Mouse (Mus musculus) megakaryocyte-erythroid progenitor cell, adult 5 weeks (primary cell): ENCODE measurements around the gene Olfr305. TPM values are rescaled to one million over a fixed set of nuclear protein-coding genes. Genes with fewer than 3 reads are reported as not detected.

Experiments used
- polyA plus RNA-seq: library from polyadenylated mRNA; stranded (reverse); fragments of >175 nt; gene quantifications from 2 replicates; pipeline ENCODE4 v1.2.3, GENCODE M21; 2012

Olfr305 gene
- not detected in 2 replicates for polyA plus RNA-seq

GRCm38 (mm10) chr7:86366828-86367227 is at the start of gene Olfr305:
Olfr305 (minus strand) TSS chr7:86366928.

GRCm38 (mm10) chr7:86403546-86403945 is 36.8 kb upstream of the Olfr305 start, which contains the start of gene Olfr301:
Olfr301 (plus strand) TSS chr7:86403846.

GRCm38 (mm10) chr7:86397689-86398088 is 31.0 kb upstream of the Olfr305 start, which contains the start of gene Olfr303:
Olfr303 (minus strand) TSS chr7:86397789.

GRCm38 (mm10) chr7:86386558-86386957 is 19.8 kb upstream of the Olfr305 start, which contains the start of gene Olfr304:
Olfr304 (minus strand) TSS chr7:86386658.

GRCm38 (mm10) chr7:86337486-86337885 is 29.2 kb downstream of the Olfr305 start, which contains the start of gene Olfr307:
Olfr307 (minus strand) TSS chr7:86337586.

GRCm38 (mm10) chr7:86325530-86325929 is 41.2 kb downstream of the Olfr305 start, which contains the start of gene Olfr308:
Olfr308 (minus strand) TSS chr7:86325630.

GRCm38 (mm10) chr7:86313608-86314007 is 53.1 kb downstream of the Olfr305 start, which contains the start of gene Olfr309:
Olfr309 (minus strand) TSS chr7:86313708.

Other genes with a start within 250 kb of the Olfr305 start
- gene Vmn2r75, start 195.2 kb downstream of the Olfr305 start, polyA plus RNA-seq, result 0.01 TPM in 1 of 2 replicates, not detected in the other
- gene Vmn2r76, start 120.6 kb downstream of the Olfr305 start, polyA plus RNA-seq, result 0.01 TPM in 2 replicates
- gene Olfr310, start 89.8 kb downstream of the Olfr305 start, polyA plus RNA-seq, result not detected in 2 replicates
- 0.02 TPM in 1 of 2 replicates, not detected in the other for gene Olfr309, start 53.2 kb downstream of the Olfr305 start, polyA plus RNA-seq
- not detected in 2 replicates for gene Olfr308, start 41.3 kb downstream of the Olfr305 start, polyA plus RNA-seq
- not detected in 2 replicates for gene Olfr307, start 29.3 kb downstream of the Olfr305 start, polyA plus RNA-seq
- gene Olfr304, start 19.7 kb upstream of the Olfr305 start, polyA plus RNA-seq, result not detected in 2 replicates
- not detected in 2 replicates for gene Olfr303, start 30.9 kb upstream of the Olfr305 start, polyA plus RNA-seq
- not detected in 2 replicates for gene Olfr301, start 36.9 kb upstream of the Olfr305 start, polyA plus RNA-seq
- not detected in 2 replicates for gene Olfr299, start 93.0 kb upstream of the Olfr305 start, polyA plus RNA-seq
- gene Olfr298, start 125.6 kb upstream of the Olfr305 start, polyA plus RNA-seq, result not detected in 2 replicates
- gene Olfr297, start 153.0 kb upstream of the Olfr305 start, polyA plus RNA-seq, result not detected in 2 replicates
- gene Olfr295, start 216.9 kb upstream of the Olfr305 start, polyA plus RNA-seq, result 0.01 TPM in 1 of 2 replicates, not detected in the other
- gene Olfr294, start 249.7 kb upstream of the Olfr305 start, polyA plus RNA-seq, result not detected in 2 replicates